Mouse (Mus musculus): Measurements from ENCODE around the gene Terb2.

Gene Terb2

DNA sequence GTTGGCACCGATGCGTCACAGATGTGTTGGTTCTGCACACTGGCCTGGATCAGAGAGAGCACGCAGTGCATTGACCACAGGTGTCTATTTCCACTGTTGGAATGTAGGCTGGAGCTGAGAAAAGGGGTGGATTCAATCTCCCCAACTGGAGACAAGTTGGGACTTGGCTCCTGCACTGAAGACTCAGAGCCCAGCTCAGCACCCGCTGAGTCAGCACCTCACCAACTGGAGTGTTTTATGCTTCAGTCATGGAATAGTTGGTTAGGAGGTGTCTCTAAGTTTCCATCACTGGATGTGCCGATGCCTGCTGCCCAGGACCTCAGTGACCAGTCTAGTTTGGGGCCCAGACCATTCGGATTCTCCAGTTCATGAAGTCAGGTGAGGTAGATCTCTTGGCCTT lies 44.3 kb downstream of the Terb2 start:
- DNase-seq (ENCODE audit: inconsistent age in 2 of 2, low spot score in 1 of 2) = no peak

- DNase-seq (ENCODE audit: inconsistent age in 2 of 2, low spot score in 1 of 2) = no peak
Measured at GRCm38 (mm10) chr2:122231616-122232015, 45.5 kb downstream of the Terb2 start.

DNA sequence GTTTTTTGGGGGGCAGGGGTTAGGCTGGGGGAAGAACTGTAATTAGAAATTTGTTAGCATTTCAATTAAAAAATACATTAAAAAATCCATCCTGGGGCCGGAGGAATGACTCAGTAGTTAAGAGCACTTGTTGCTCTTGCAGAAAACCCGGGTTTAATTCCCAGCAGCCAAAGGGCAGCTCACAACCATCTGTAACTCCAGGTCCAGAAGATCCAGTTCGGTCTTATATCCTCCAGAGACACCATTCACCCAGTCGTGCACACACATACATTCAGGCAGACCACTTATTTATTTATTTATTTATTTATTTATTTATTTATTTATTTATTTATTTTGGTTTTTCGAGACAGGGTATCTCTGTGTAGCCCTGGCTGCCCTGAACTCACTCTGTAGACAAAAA lies 47.3 kb downstream of the Terb2 start:
- no peak for DNase-seq (ENCODE audit: inconsistent age in 2 of 2, low spot score in 1 of 2)

DNA sequence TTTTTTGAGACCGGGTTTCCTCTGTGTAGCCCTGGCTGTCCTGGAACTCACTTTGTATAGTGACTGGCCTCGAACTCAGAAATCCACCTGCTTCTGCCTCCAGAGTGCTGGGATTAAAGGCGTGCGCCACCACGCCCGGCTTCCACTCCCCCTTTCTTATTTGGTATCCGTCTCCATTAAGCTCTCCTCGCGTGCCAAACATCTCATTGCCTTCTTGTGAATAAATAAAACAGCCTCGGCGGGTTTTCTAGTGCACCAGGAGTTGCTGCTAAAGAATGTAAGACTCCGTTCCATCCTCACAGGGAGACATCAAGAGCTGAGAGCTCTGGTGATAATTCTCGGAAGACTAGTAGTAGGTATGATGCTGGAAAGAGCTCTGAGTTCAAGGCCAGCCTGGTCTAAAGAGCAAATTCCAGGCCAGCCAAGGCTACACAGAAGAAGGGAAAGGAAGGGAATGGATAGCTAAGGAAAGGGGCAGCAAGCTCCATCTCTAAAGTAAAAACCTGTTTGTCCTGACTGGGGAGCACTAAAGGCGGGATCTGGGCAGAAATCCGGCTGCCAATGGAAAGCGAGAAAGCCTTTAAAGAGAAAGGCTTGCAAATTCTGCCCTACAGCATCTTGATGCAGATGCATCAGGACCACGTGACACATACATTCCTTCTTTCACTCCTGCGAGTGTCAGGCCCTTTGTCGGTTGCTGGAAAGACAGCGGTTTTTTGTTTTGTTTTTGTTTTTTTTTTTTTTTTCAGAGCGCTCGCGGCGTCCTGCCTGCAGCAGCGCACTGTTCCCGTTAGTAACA lies 47.9 kb downstream of the Terb2 start:
- DNase-seq (ENCODE audit: inconsistent age in 2 of 2, low spot score in 1 of 2) = peak; percentile 51 to 80

DNA sequence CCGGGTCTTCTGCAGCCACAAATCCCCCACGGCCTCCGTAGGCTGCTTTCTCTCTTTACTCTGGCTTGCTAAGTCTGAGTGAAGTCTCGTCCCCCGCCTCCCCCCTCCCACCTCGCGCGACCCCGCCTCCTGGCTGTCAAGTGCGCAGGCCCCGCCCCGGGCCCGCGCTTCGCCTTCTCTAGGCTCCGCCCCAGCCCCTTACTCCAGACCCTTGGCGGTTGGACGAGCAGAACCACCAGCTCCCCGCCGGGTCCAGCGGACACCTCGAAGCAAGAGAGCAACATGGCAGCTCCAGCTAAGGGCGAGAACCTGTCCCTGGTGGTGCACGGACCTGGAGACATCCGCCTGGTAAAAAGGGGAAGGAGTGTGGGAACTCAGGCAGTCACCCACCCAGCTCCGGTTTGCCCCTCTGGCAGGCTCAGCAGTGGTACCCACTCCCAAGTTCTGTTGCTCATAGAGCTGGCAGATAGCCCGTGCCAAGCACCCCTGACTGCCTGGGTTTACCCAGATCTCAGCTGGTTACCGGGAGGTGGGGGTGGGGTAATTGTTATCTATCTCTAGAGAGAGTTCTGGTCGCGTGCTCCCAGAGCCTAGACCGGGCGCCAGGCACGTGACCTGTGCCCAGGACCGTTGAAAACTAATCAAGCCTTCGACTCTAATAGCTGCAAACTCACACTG lies 48.7 kb downstream of the Terb2 start, which contains the start of gene Sord:
Gene Sord (plus strand): TSS at position 139 of the 678 bp plus-strand sequence.
- peak; percentile 87 to 95 for DNase-seq (ENCODE audit: inconsistent age in 2 of 2, low spot score in 1 of 2)

DNA sequence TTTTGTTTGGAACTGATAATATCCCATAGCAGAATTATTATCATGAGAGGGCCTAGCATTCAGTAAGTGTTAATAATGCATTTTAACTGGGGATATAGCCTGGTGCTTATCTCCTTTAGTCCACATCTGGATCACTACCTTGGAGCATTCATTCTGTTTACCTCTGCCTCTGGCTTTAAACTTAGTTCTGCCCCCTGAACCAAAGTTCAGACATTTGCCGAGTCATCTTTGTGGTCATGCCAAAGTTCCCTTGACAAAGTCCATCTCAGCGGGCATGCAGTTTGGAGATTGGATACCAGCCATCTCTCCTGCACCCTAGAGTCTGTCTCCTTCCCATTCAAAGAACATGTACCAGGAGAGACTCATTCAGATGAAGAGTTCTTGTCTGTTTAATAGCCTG lies 49.4 kb downstream of the Terb2 start:
- DNase-seq (ENCODE audit: inconsistent age in 2 of 2, low spot score in 1 of 2) = peak; percentile 43 to 68

DNA sequence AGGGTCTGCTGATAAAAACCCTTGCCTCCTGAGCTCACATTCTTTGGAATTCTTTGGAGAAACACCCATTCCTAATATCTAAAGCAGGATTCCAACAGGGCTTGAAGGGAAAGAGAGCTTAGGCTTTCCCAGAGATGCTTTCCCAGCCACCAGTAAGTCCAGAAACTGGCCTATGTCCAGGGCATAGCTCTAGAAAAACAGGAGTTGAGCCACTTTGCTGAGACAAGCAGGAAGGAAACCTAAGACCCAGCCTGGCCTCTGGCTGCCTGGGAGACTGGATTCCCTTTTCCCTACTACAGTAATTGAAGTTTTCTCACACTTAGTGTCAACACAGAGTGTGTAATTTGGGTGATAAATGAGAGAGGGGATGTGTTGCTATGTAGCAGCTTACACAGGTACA lies 50.2 kb downstream of the Terb2 start:
- no peak for DNase-seq (ENCODE audit: inconsistent age in 2 of 2, low spot score in 1 of 2)

DNA sequence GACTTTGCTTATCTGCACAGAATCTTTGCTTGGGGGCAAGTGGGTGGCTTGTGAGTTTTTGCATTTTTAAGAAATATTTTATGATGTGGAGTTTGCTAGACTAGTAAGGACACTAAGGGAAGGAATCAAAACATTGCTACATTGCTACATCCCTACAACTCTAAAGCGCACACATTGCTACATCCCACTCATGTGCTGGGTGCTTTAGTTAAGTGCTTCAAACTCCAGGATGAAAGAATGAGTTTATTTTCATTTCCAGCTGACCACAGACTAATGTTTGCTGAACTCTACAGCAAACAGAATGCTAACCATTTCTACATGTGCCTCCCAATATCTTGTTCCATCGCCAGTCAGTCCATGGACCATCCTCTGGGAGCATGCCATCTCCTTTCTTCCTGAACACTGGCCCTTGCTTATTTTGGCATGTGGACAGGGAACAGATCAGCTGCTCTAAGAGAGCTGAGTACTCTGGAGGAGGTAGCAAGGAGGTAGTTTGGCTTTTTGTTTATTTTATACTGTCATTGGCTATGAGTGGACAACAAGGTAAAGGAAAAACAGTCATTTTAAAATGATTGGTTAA lies 51.9 kb downstream of the Terb2 start:
- DNase-seq (ENCODE audit: inconsistent age in 2 of 2, low spot score in 1 of 2) = no peak

- DNase-seq (ENCODE audit: inconsistent age in 2 of 2, low spot score in 1 of 2) = no peak
Measured at GRCm38 (mm10) chr2:122240735-122241134, 54.7 kb downstream of the Terb2 start.

GRCm38 (mm10) chr2:122241226-122241625 lies 55.2 kb downstream of the Terb2 start:
- no peak for DNase-seq (ENCODE audit: inconsistent age in 2 of 2, low spot score in 1 of 2)

GRCm38 (mm10) chr2:122241935-122242334 lies 55.9 kb downstream of the Terb2 start:
- peak in 1 of 2 experiments; percentile 62 for DNase-seq (ENCODE audit: inconsistent age in 2 of 2, low spot score in 1 of 2)

DNA sequence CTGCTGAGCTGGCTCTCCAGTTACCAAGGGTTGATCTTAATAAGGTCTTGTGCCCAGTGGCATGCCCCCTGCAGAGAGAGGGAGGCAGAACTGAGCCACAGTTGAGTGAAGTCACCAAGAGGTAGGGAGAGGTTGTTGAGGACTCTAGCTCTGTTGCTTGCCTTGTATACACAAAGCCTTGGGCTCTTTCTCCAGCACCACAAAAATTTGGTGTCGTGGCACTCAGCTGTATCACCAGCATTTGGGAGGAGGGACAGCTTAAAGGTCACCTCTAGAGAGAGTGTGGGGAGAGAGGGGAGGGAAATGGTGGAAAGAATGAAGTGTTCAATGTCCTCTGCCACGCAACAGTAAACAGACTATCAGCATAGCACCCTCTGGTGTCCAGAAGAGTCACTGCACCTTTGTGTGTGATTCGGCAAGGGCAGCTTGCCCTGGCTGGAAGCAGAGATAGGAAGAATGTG lies 57.6 kb downstream of the Terb2 start:
- DNase-seq (ENCODE audit: inconsistent age in 2 of 2, low spot score in 1 of 2) = peak; percentile 78 to 94

GRCm38 (mm10) chr2:122247786-122248185 lies 61.7 kb downstream of the Terb2 start:
- DNase-seq (ENCODE audit: inconsistent age in 2 of 2, low spot score in 1 of 2) = no peak

DNA sequence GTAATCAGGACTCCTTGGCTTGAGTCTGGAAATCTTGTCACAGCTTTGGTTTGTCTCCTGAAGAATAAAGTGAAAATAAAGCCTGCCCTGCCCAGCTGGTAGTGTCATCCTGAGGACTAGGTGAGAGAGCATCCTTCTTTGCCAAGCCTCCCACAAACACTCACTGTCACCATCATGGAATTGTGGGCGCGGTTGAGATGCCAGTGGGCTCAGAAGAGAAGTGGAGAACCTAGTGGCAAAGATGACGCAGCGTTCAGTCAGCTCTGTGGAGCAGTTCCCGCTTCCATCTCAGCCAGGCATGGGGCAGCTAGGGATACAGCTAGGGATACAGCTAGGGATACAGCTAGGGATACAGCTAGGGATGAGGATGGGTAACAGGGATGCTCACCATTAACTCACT lies 69.9 kb downstream of the Terb2 start:
- no peak for DNase-seq (ENCODE audit: inconsistent age in 2 of 2, low spot score in 1 of 2)

Measured in adrenal gland, adult (tissue).